Mouse (Mus musculus): Measurements from ENCODE around the gene Ugt1a6b. TPM values are rescaled to one million over a fixed set of nuclear protein-coding genes. Genes with fewer than 3 reads are reported as not detected.
"Not testable (repeated sequence)": the region's sequence is repeated elsewhere in the genome, so short reads cannot be mapped to it uniquely, and the experiment has no call there.

The Ugt1a6b gene
- 0.54 and 2.2 TPM in 2 replicates for polyA plus RNA-seq (2015; fragmentation: Nextera tagmentation; extraction: Ambion mirVana)

GRCm38 (mm10) chr1:88103019-88103418 lies at the start of gene Ugt1a6b:
Ugt1a6b (plus strand) TSS chr1:88103252.
- not testable (repeated sequence) for H3K4me1 ChIP-seq (replicated peaks); H3K9ac ChIP-seq; H3K4me2 ChIP-seq; H3K27ac ChIP-seq; H3K4me3 ChIP-seq; H3K9me3 ChIP-seq; H3K27me3 ChIP-seq; H3K36me3 ChIP-seq; ATAC-seq (ENCODE audit: low FRiP score)
- WGBS = 83% methylated on average over 3 of the region's 3 CpGs

- Histone ChIP-seq H3K4me1 (replicated peaks) (no peaks in the 10 kb centered on the region), H3K4me3 (no peak within 1 kb of the TSS), H3K27me3 (no peaks in the 10 kb centered on the region), H3K9me3 (no peaks in the 10 kb centered on the region), H3K4me2 (no peak within 1 kb of the TSS), H3K27ac (no peak within 1 kb of the TSS), H3K9ac (no peak within 1 kb of the TSS), H3K36me3 (no peaks in the 10 kb centered on the region)
- 89% methylated on average over 1 of the region's 1 CpGs for WGBS
- no peak for ATAC-seq (ENCODE audit: low FRiP score)
Measured at GRCm38 (mm10) chr1:88055088-88055487, 48.0 kb upstream of the Ugt1a6b start, which contains the start of gene Ugt1a10. Ugt1a10 (plus strand) TSS chr1:88055388.

- 36% methylated on average over 1 of the region's 2 CpGs for WGBS
- H3K27ac ChIP-seq; H3K4me3 ChIP-seq; H3K4me2 ChIP-seq; H3K9me3 ChIP-seq; H3K36me3 ChIP-seq; H3K27me3 ChIP-seq; H3K9ac ChIP-seq; ATAC-seq (ENCODE audit: low FRiP score); H3K4me1 ChIP-seq (replicated peaks): not testable (repeated sequence)
Measured at GRCm38 (mm10) chr1:88066472-88067102, 36.5 kb upstream of the Ugt1a6b start.

- H3K36me3 ChIP-seq = no peaks in the 10 kb centered on the region
- WGBS = 80% methylated on average over 2 of the region's 2 CpGs
Measured at GRCm38 (mm10) chr1:88070495-88070894, 32.6 kb upstream of the Ugt1a6b start, which contains the start of gene Ugt1a9. Ugt1a9 (plus strand) TSS chr1:88070800.

GRCm38 (mm10) chr1:88070902-88071301 lies 32.1 kb upstream of the Ugt1a6b start:
- WGBS = 89% methylated on average over 4 of the region's 4 CpGs
- ATAC-seq (ENCODE audit: low FRiP score) = no peak

More at GRCm38 (mm10) chr1:88070495-88070894, 32.6 kb upstream of the Ugt1a6b start, which contains the start of gene Ugt1a9:
- no peak for ATAC-seq (ENCODE audit: low FRiP score)
- H3K4me1 ChIP-seq (replicated peaks) = no peaks in the 10 kb centered on the region
- H3K9me3 ChIP-seq = no peaks in the 10 kb centered on the region
- H3K9ac ChIP-seq = no peak within 1 kb of the TSS
- H3K27ac ChIP-seq = no peak within 1 kb of the TSS
- H3K4me3 ChIP-seq = no peak within 1 kb of the TSS
- H3K4me2 ChIP-seq = no peak within 1 kb of the TSS
- no peaks in the 10 kb centered on the region for H3K27me3 ChIP-seq

GRCm38 (mm10) chr1:88074471-88074870 lies 28.6 kb upstream of the Ugt1a6b start:
- ATAC-seq (ENCODE audit: low FRiP score) = no peak
- 85% methylated on average over 2 of the region's 2 CpGs for WGBS
- Histone ChIP-seq H3K4me2 (no peak overlapping the region), H3K9ac (no peak overlapping the region), H3K9me3 (no peaks in the 10 kb centered on the region), H3K4me1 (replicated peaks) (no peaks in the 10 kb centered on the region), H3K36me3 (no peaks in the 10 kb centered on the region), H3K27ac (no peak overlapping the region), H3K4me3 (no peak overlapping the region), H3K27me3 (no peaks in the 10 kb centered on the region)

More at GRCm38 (mm10) chr1:88070902-88071301, 32.1 kb upstream of the Ugt1a6b start:
- no peaks in the 10 kb centered on the region for H3K36me3 ChIP-seq
- no peak overlapping the region for H3K9ac ChIP-seq
- H3K4me2 ChIP-seq = no peak overlapping the region
- H3K27ac ChIP-seq = no peak overlapping the region
- H3K4me1 ChIP-seq (replicated peaks) = no peaks in the 10 kb centered on the region
- H3K9me3 ChIP-seq = no peaks in the 10 kb centered on the region
- H3K27me3 ChIP-seq = no peaks in the 10 kb centered on the region
- no peak overlapping the region for H3K4me3 ChIP-seq

- no peak for ATAC-seq (ENCODE audit: low FRiP score)
- 93% methylated on average over 1 of the region's 1 CpGs for WGBS
Measured at GRCm38 (mm10) chr1:88077128-88077527, 25.9 kb upstream of the Ugt1a6b start.

GRCm38 (mm10) chr1:88081670-88082069 lies 21.4 kb upstream of the Ugt1a6b start:
- Histone ChIP-seq H3K4me2 (no peak overlapping the region), H3K27me3 (no peaks in the 10 kb centered on the region), H3K4me3 (no peak overlapping the region), H3K9ac (no peak overlapping the region), H3K36me3 (no peaks in the 10 kb centered on the region), H3K4me1 (replicated peaks) (no peaks in the 10 kb centered on the region), H3K9me3 (no peaks in the 10 kb centered on the region), H3K27ac (no peak overlapping the region)
- no peak for ATAC-seq (ENCODE audit: low FRiP score)
- 90% methylated on average over 1 of the region's 1 CpGs for WGBS

More at GRCm38 (mm10) chr1:88077128-88077527, 25.9 kb upstream of the Ugt1a6b start:
- Histone ChIP-seq H3K9me3 (no peaks in the 10 kb centered on the region), H3K27ac (no peak overlapping the region), H3K4me1 (replicated peaks) (no peaks in the 10 kb centered on the region), H3K4me2 (no peak overlapping the region), H3K4me3 (no peak overlapping the region), H3K36me3 (no peaks in the 10 kb centered on the region), H3K27me3 (no peaks in the 10 kb centered on the region), H3K9ac (no peak overlapping the region)

GRCm38 (mm10) chr1:88086125-88086524 lies 16.9 kb upstream of the Ugt1a6b start:
- Histone ChIP-seq H3K9me3 (no peaks in the 10 kb centered on the region), H3K4me1 (replicated peaks) (no peaks in the 10 kb centered on the region), H3K36me3 (no peaks in the 10 kb centered on the region), H3K4me2 (no peak overlapping the region), H3K27me3 (no peaks in the 10 kb centered on the region), H3K4me3 (no peak overlapping the region), H3K27ac (no peak overlapping the region), H3K9ac (no peak overlapping the region)
- WGBS = 85% methylated on average over 1 of the region's 1 CpGs
- no peak for ATAC-seq (ENCODE audit: low FRiP score)

- no peak within 1 kb of the TSS for H3K27ac ChIP-seq
- no peak within 1 kb of the TSS for H3K9ac ChIP-seq
- no peak for ATAC-seq (ENCODE audit: low FRiP score)
- H3K4me3 ChIP-seq = no peak within 1 kb of the TSS
- H3K36me3 ChIP-seq = no peaks in the 10 kb centered on the region
- H3K9me3 ChIP-seq = no peaks in the 10 kb centered on the region
- H3K27me3 ChIP-seq = no peaks in the 10 kb centered on the region
- H3K4me1 ChIP-seq (replicated peaks) = no peaks in the 10 kb centered on the region
- no peak within 1 kb of the TSS for H3K4me2 ChIP-seq
- WGBS = 81% methylated on average over 3 of the region's 3 CpGs
Measured at GRCm38 (mm10) chr1:88087513-88087912, 15.5 kb upstream of the Ugt1a6b start, which contains the start of gene Ugt1a8. Ugt1a8 (plus strand) TSS chr1:88087813.

- no peak overlapping the region for H3K4me2 ChIP-seq
- ATAC-seq (ENCODE audit: low FRiP score) = no peak
- no peak overlapping the region for H3K4me3 ChIP-seq
- H3K9me3 ChIP-seq = no peaks in the 10 kb centered on the region
- H3K9ac ChIP-seq = no peak overlapping the region
- H3K36me3 ChIP-seq = no peaks in the 10 kb centered on the region
- H3K27ac ChIP-seq = no peak overlapping the region
- H3K27me3 ChIP-seq = no peaks in the 10 kb centered on the region
- H3K4me1 ChIP-seq (replicated peaks) = no peaks in the 10 kb centered on the region
Measured at GRCm38 (mm10) chr1:88092341-88092740, 10.7 kb upstream of the Ugt1a6b start.

- not testable (repeated sequence) for H3K36me3 ChIP-seq
Measured at GRCm38 (mm10) chr1:88094270-88094676, 8.8 kb upstream of the Ugt1a6b start.

GRCm38 (mm10) chr1:88094941-88095492 lies 8.0 kb upstream of the Ugt1a6b start, which contains the start of gene Ugt1a7c:
Ugt1a7c (plus strand) TSS chr1:88095062.
- Histone ChIP-seq H3K27ac (no peak within 1 kb of the TSS), H3K4me2 (no peak within 1 kb of the TSS), H3K9ac (no peak within 1 kb of the TSS), H3K4me3 (no peak within 1 kb of the TSS), H3K27me3 (no peaks in the 10 kb centered on the region), H3K9me3 (no peaks in the 10 kb centered on the region), H3K4me1 (replicated peaks) (no peaks in the 10 kb centered on the region), H3K36me3 (no peaks in the 10 kb centered on the region)
- 76% methylated on average over 10 of the region's 10 CpGs for WGBS
- no peak for ATAC-seq (ENCODE audit: low FRiP score)

More at GRCm38 (mm10) chr1:88094270-88094676, 8.8 kb upstream of the Ugt1a6b start:
- H3K9me3 ChIP-seq; H3K27ac ChIP-seq; H3K4me1 ChIP-seq (replicated peaks); ATAC-seq (ENCODE audit: low FRiP score); H3K27me3 ChIP-seq; H3K9ac ChIP-seq; H3K4me2 ChIP-seq; H3K4me3 ChIP-seq: not testable (repeated sequence)
- WGBS = 85% methylated on average over 3 of the region's 3 CpGs
